ENCODE assay signal across 9 mouse cellular contexts in genomic region chr4:100498192-100498591, GRCm38 (mm10). TPM values are rescaled to one million over a fixed set of nuclear protein-coding genes. Genes with fewer than 3 reads are reported as not detected.
A peak's percentile ranks its signal among the peaks of the same experiment; 100 is the strongest.
DNase-seq lines count a peak whose midpoint lies in the region; ATAC-seq lines count a peak whose summit lies in the region.
"Had no signal": no experiment of that assay in that cellular context is flagged by ENCODE, and none has a peak within 500 bp of the region (broad histone marks: within the 10 kb centered on the region; RNA-seq: fewer than 3 reads in every experiment).

No protein-coding gene starts in this region.

- no peaks in the 10 kb centered on the region for H3K27me3 ChIP-seq in hindbrain, embryonic 11.5 days (ENCODE audit: control insufficient read depth, insufficient read depth, low read length)
- no peaks in the 10 kb centered on the region for H3K27me3 ChIP-seq in hindbrain, embryonic 16.5 days (replicated peaks; ENCODE audit: control insufficient read depth, insufficient read depth, low read length)
- H3K27me3 ChIP-seq in embryonic facial prominence, embryonic 10.5 days (replicated peaks; ENCODE audit: low read depth, poor library complexity, severe bottlenecking) = no peaks in the 10 kb centered on the region
- H3K27me3 ChIP-seq: heart, embryonic 12.5 days had no signal

- WGBS in hindbrain, embryonic 11.5 days = 61% methylated on average over 6 of the region's 6 CpGs
- 53% methylated on average over 6 of the region's 6 CpGs for WGBS in hindbrain, embryonic 16.5 days
- WGBS in embryonic facial prominence, embryonic 10.5 days = 64% methylated on average over 6 of the region's 6 CpGs

- DNase-seq in hindbrain, embryonic 11.5 days (ENCODE audit: low spot score) = peak; percentile 41
- peak; percentile 7 for DNase-seq in urinary bladder, postnatal 25 days (ENCODE audit: low spot score)
- DNase-seq in urinary bladder, adult 18-20 months (ENCODE audit: low spot score in 2 of 2) = no peak
- peak; percentile 36 for DNase-seq in embryonic facial prominence, embryonic 10.5 days (ENCODE audit: low spot score)
- no peak for DNase-seq in right cerebral cortex, postnatal 10 days (ENCODE audit: low spot score in 2 of 2)

- H3K27ac ChIP-seq in hindbrain, embryonic 11.5 days (ENCODE audit: low read depth, low read length) = no peak overlapping the region
- no peak overlapping the region for H3K27ac ChIP-seq in hindbrain, embryonic 16.5 days (ENCODE audit: low read depth, low read length)
- no peak overlapping the region for H3K27ac ChIP-seq in embryonic facial prominence, embryonic 10.5 days (replicated peaks)

- no peak for ATAC-seq in hindbrain, embryonic 11.5 days (ENCODE audit: low FRiP score)
- ATAC-seq in hindbrain, embryonic 16.5 days = no peak
- no peak for ATAC-seq in erythroblast, adult 5-6 weeks (replicated peaks; ENCODE audit: low FRiP score, poor library complexity, severe bottlenecking)

- no peaks in the 10 kb centered on the region for H3K4me1 ChIP-seq in hindbrain, embryonic 11.5 days (replicated peaks; ENCODE audit: control insufficient read depth, insufficient read depth, low read length)
- no peaks in the 10 kb centered on the region for H3K4me1 ChIP-seq in hindbrain, embryonic 16.5 days (ENCODE audit: control insufficient read depth, insufficient read depth, low read depth, low read length)
- H3K4me1 ChIP-seq in embryonic facial prominence, embryonic 10.5 days = no peaks in the 10 kb centered on the region
- H3K4me1 ChIP-seq: heart, embryonic 12.5 days had no signal

- H3K36me3 ChIP-seq in hindbrain, embryonic 11.5 days (ENCODE audit: control insufficient read depth, insufficient read depth, low read length) = no peaks in the 10 kb centered on the region
- H3K36me3 ChIP-seq in hindbrain, embryonic 16.5 days (ENCODE audit: control insufficient read depth, insufficient read depth, low read length) = no peaks in the 10 kb centered on the region
- no peaks in the 10 kb centered on the region for H3K36me3 ChIP-seq in embryonic facial prominence, embryonic 10.5 days (replicated peaks)
- H3K36me3 ChIP-seq: heart, embryonic 12.5 days had no signal

- H3K9me3 ChIP-seq in hindbrain, embryonic 11.5 days (ENCODE audit: control insufficient read depth, low read length) = no peaks in the 10 kb centered on the region
- no peaks in the 10 kb centered on the region for H3K9me3 ChIP-seq in hindbrain, embryonic 16.5 days (ENCODE audit: control insufficient read depth, low read length)
- no peaks in the 10 kb centered on the region for H3K9me3 ChIP-seq in embryonic facial prominence, embryonic 10.5 days
- H3K9me3 ChIP-seq: heart, embryonic 12.5 days had no signal

- no peak overlapping the region for H3K4me3 ChIP-seq in hindbrain, embryonic 11.5 days (ENCODE audit: low read depth, low read length)
- H3K4me3 ChIP-seq in hindbrain, embryonic 16.5 days (ENCODE audit: low read length) = no peak overlapping the region
- no peak overlapping the region for H3K4me3 ChIP-seq in embryonic facial prominence, embryonic 10.5 days
- H3K4me3 ChIP-seq: heart, embryonic 12.5 days had no signal

- no peak overlapping the region for H3K4me2 ChIP-seq in hindbrain, embryonic 11.5 days (replicated peaks; ENCODE audit: low read depth, low read length)
- no peak overlapping the region for H3K4me2 ChIP-seq in hindbrain, embryonic 16.5 days (ENCODE audit: low read length)
- H3K4me2 ChIP-seq: heart, embryonic 12.5 days had no signal

- H3K9ac ChIP-seq in hindbrain, embryonic 11.5 days (ENCODE audit: low read depth, low read length) = no peak overlapping the region
- no peak overlapping the region for H3K9ac ChIP-seq in hindbrain, embryonic 16.5 days (ENCODE audit: low read depth, low read length)
- H3K9ac ChIP-seq: heart, embryonic 12.5 days had no signal

RNA-seq across cellular contexts. Expression of gene Ube2u, which starts 19.5 kb away (rescaled TPM):
- 1.0 and 1.4 TPM in 2 replicates for polyA plus RNA-seq in hindbrain, embryonic 11.5 days (2014; fragmentation: Nextera tagmentation; extraction: Ambion mirVana)
- polyA plus RNA-seq in hindbrain, embryonic 16.5 days (2015; fragmentation: Nextera tagmentation; extraction: Ambion mirVana) = 0.19 and 0.32 TPM in 2 replicates
- 0.59 and 0.73 TPM in 2 replicates for polyA plus RNA-seq in embryonic facial prominence, embryonic 10.5 days (2016; fragmentation: Nextera tagmentation; extraction: Ambion mirVana)
- not detected in 2 replicates for total RNA-seq in erythroblast, adult 5-6 weeks (2015; ENCODE audit: low replicate concordance)
- not detected in 2 replicates for total RNA-seq in erythroblast, adult 5-6 weeks (2017; ENCODE audit: low replicate concordance)
- total RNA-seq: left cerebral cortex, postnatal 10 days had no signal

Comparison
In these comparisons a context has a peak if more than half of its experiments do, and no peak if none do; other contexts are left out.
1. DNase-seq: peak in hindbrain, embryonic 11.5 days (single experiment), urinary bladder, postnatal 25 days (single experiment) and embryonic facial prominence, embryonic 10.5 days (single experiment); none in urinary bladder, adult 18-20 months (0 of 2) and right cerebral cortex, postnatal 10 days (0 of 2).